Mouse (Mus musculus): Measurements from ENCODE around the gene Fis1. TPM values are rescaled to one million over a fixed set of nuclear protein-coding genes. Genes with fewer than 3 reads are reported as not detected.

Gene Fis1
- polyA plus RNA-seq, 1 experiment = 283 TPM

DNA sequence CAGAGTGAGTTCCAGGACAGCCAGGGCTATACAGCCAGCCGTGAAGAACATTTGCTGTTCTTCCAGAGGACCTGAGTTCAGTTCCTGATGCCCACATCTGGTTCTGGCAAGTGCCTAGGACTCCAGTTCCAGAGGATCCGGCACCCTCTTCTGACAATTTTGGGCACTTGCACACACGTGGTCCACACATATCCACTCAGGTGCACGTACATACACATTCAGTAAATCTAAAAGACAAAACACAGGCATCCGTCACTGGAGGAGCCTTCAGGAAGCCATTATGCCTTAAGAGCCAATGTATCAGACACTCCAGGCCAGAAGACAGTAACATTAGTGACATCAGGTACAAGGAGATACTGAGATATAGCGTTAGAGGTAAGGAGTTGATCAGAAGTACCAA is 2.6 kb upstream of the Fis1 start:
- H3K4me2 ChIP-seq (ENCODE audit: low read depth) = no peak overlapping the region
- H3K79me2 ChIP-seq (ENCODE audit: control insufficient read depth, insufficient read depth) = peaks cover 24% of the 10 kb centered on the region
- no peaks in the 10 kb centered on the region for H3K36me3 ChIP-seq (ENCODE audit: control insufficient read depth, insufficient read depth)
- no peaks in the 10 kb centered on the region for H3K27me3 ChIP-seq (ENCODE audit: control insufficient read depth, insufficient read depth, insufficient read length)
- no peak overlapping the region for H3ac ChIP-seq (ENCODE audit: control insufficient read depth, insufficient read length)
- TF ChIP-seq POLR2AphosphoS2 (IDR thresholded peaks at IDR 0.05; ENCODE audit: insufficient read length, low read depth) = no peak
- no peak for TF ChIP-seq MAX (IDR thresholded peaks at IDR 0.05; ENCODE audit: low read depth)
- TF ChIP-seq USF1 (IDR thresholded peaks at IDR 0.05; ENCODE audit: low read depth) = no peak
- TF ChIP-seq TCF3 (IDR thresholded peaks at IDR 0.05; ENCODE audit: insufficient read length, low read depth) = no peak
- TF ChIP-seq REST (IDR thresholded peaks at IDR 0.05; ENCODE audit: insufficient read depth, insufficient read length) = no peak
- no peak for TF ChIP-seq MYOG (IDR thresholded peaks at IDR 0.05; ENCODE audit: control insufficient read depth in 1 of 3, insufficient read depth in 1 of 3, insufficient read length in 2 of 3, low read depth in 2 of 3)
- no peak for TF ChIP-seq E2F4 (IDR thresholded peaks at IDR 0.05; ENCODE audit: insufficient read depth)
- no peak for TF ChIP-seq POLR2A (IDR thresholded peaks at IDR 0.05; ENCODE audit: insufficient read length, low read depth)
- no peak for TF ChIP-seq SRF (IDR thresholded peaks at IDR 0.05; ENCODE audit: control insufficient read depth, insufficient read length, low read depth)
- no peak for TF ChIP-seq MYOD1 (IDR thresholded peaks at IDR 0.05; ENCODE audit: control insufficient read depth in 1 of 3, insufficient read length in 2 of 3, low read depth in 2 of 3)
- TF ChIP-seq CEBPB (IDR thresholded peaks at IDR 0.05; ENCODE audit: insufficient read depth, poor library complexity, severe bottlenecking) = no peak
- TF ChIP-seq TCF12 (IDR thresholded peaks at IDR 0.05; ENCODE audit: insufficient read depth, poor library complexity, severe bottlenecking) = no peak
- no peak overlapping the region for H3K4me3 ChIP-seq

GRCm38 (mm10) chr5:136952153-136952552 is 922 bp upstream of the Fis1 start:
- Histone ChIP-seq H3K79me2 (ENCODE audit: control insufficient read depth, insufficient read depth) (peaks cover 29% of the 10 kb centered on the region), H3K27me3 (ENCODE audit: control insufficient read depth, insufficient read depth, insufficient read length) (no peaks in the 10 kb centered on the region), H3K4me3 (peak overlapping the region; percentile 78), H3K36me3 (ENCODE audit: control insufficient read depth, insufficient read depth) (no peaks in the 10 kb centered on the region), H3K4me2 (ENCODE audit: low read depth) (peak overlapping the region; percentile 80), H3ac (ENCODE audit: control insufficient read depth, insufficient read length) (no peak overlapping the region)
- TF ChIP-seq TCF3 (IDR thresholded peaks at IDR 0.05; ENCODE audit: insufficient read length, low read depth) (no peak), MAX (IDR thresholded peaks at IDR 0.05; ENCODE audit: low read depth) (no peak), E2F4 (IDR thresholded peaks at IDR 0.05; ENCODE audit: insufficient read depth) (no peak), MYOD1 (IDR thresholded peaks at IDR 0.05; ENCODE audit: control insufficient read depth in 1 of 3, insufficient read length in 2 of 3, low read depth in 2 of 3) (no peak)

- Histone ChIP-seq H3K27me3 (ENCODE audit: control insufficient read depth, insufficient read depth, insufficient read length) (no peaks in the 10 kb centered on the region), H3ac (ENCODE audit: control insufficient read depth, insufficient read length) (peak overlapping the region; percentile 46), H3K36me3 (ENCODE audit: control insufficient read depth, insufficient read depth) (no peaks in the 10 kb centered on the region), H3K4me3 (peak overlapping the region; percentile 78), H3K79me2 (ENCODE audit: control insufficient read depth, insufficient read depth) (peaks cover 29% of the 10 kb centered on the region), H3K4me2 (ENCODE audit: low read depth) (peak overlapping the region; percentile 83)
- no peak for TF ChIP-seq POLR2AphosphoS2 (IDR thresholded peaks at IDR 0.05; ENCODE audit: insufficient read length, low read depth)
- no peak for TF ChIP-seq E2F4 (IDR thresholded peaks at IDR 0.05; ENCODE audit: insufficient read depth)
- no peak for TF ChIP-seq POLR2A (IDR thresholded peaks at IDR 0.05; ENCODE audit: insufficient read length, low read depth)
- no peak for TF ChIP-seq TCF3 (IDR thresholded peaks at IDR 0.05; ENCODE audit: insufficient read length, low read depth)
- TF ChIP-seq USF1 (IDR thresholded peaks at IDR 0.05; ENCODE audit: low read depth) = no peak
- TF ChIP-seq MYOG (IDR thresholded peaks at IDR 0.05; ENCODE audit: control insufficient read depth in 1 of 3, insufficient read depth in 1 of 3, insufficient read length in 2 of 3, low read depth in 2 of 3) = no peak
- TF ChIP-seq REST (IDR thresholded peaks at IDR 0.05; ENCODE audit: insufficient read depth, insufficient read length) = no peak
- no peak for TF ChIP-seq SRF (IDR thresholded peaks at IDR 0.05; ENCODE audit: control insufficient read depth, insufficient read length, low read depth)
- TF ChIP-seq TCF12 (IDR thresholded peaks at IDR 0.05; ENCODE audit: insufficient read depth, poor library complexity, severe bottlenecking) = no peak
- no peak for TF ChIP-seq CEBPB (IDR thresholded peaks at IDR 0.05; ENCODE audit: insufficient read depth, poor library complexity, severe bottlenecking)
- TF ChIP-seq MAX (IDR thresholded peaks at IDR 0.05; ENCODE audit: low read depth) = no peak
- no peak for TF ChIP-seq MYOD1 (IDR thresholded peaks at IDR 0.05; ENCODE audit: control insufficient read depth in 1 of 3, insufficient read length in 2 of 3, low read depth in 2 of 3)
Observed at GRCm38 (mm10) chr5:136953440-136953951, 421 bp downstream of the Fis1 start.

GRCm38 (mm10) chr5:136955622-136956021 is 2.5 kb downstream of the Fis1 start:
- TF ChIP-seq REST (IDR thresholded peaks at IDR 0.05; ENCODE audit: insufficient read depth, insufficient read length) (no peak), TCF12 (IDR thresholded peaks at IDR 0.05; ENCODE audit: insufficient read depth, poor library complexity, severe bottlenecking) (no peak), E2F4 (IDR thresholded peaks at IDR 0.05; ENCODE audit: insufficient read depth) (no peak), POLR2AphosphoS2 (IDR thresholded peaks at IDR 0.05; ENCODE audit: insufficient read length, low read depth) (no peak), USF1 (IDR thresholded peaks at IDR 0.05; ENCODE audit: low read depth) (no peak), MAX (IDR thresholded peaks at IDR 0.05; ENCODE audit: low read depth) (no peak), TCF3 (IDR thresholded peaks at IDR 0.05; ENCODE audit: insufficient read length, low read depth) (no peak), CEBPB (IDR thresholded peaks at IDR 0.05; ENCODE audit: insufficient read depth, poor library complexity, severe bottlenecking) (no peak), MYOG (IDR thresholded peaks at IDR 0.05; ENCODE audit: control insufficient read depth in 1 of 3, insufficient read depth in 1 of 3, insufficient read length in 2 of 3, low read depth in 2 of 3) (no peak), SRF (IDR thresholded peaks at IDR 0.05; ENCODE audit: control insufficient read depth, insufficient read length, low read depth) (no peak), POLR2A (IDR thresholded peaks at IDR 0.05; ENCODE audit: insufficient read length, low read depth) (no peak), MYOD1 (IDR thresholded peaks at IDR 0.05; ENCODE audit: control insufficient read depth in 1 of 3, insufficient read length in 2 of 3, low read depth in 2 of 3) (no peak)
- Histone ChIP-seq H3ac (ENCODE audit: control insufficient read depth, insufficient read length) (no peak overlapping the region), H3K36me3 (ENCODE audit: control insufficient read depth, insufficient read depth) (no peaks in the 10 kb centered on the region), H3K4me2 (ENCODE audit: low read depth) (no peak overlapping the region), H3K79me2 (ENCODE audit: control insufficient read depth, insufficient read depth) (peaks cover 29% of the 10 kb centered on the region), H3K27me3 (ENCODE audit: control insufficient read depth, insufficient read depth, insufficient read length) (no peaks in the 10 kb centered on the region), H3K4me3 (no peak overlapping the region)

- Histone ChIP-seq H3K4me2 (ENCODE audit: low read depth) (no peak overlapping the region), H3ac (ENCODE audit: control insufficient read depth, insufficient read length) (no peak overlapping the region), H3K27me3 (ENCODE audit: control insufficient read depth, insufficient read depth, insufficient read length) (no peaks in the 10 kb centered on the region), H3K4me3 (no peak overlapping the region), H3K36me3 (ENCODE audit: control insufficient read depth, insufficient read depth) (no peaks in the 10 kb centered on the region), H3K79me2 (ENCODE audit: control insufficient read depth, insufficient read depth) (peaks cover 29% of the 10 kb centered on the region)
- no peak for TF ChIP-seq CEBPB (IDR thresholded peaks at IDR 0.05; ENCODE audit: insufficient read depth, poor library complexity, severe bottlenecking)
- TF ChIP-seq MYOD1 (IDR thresholded peaks at IDR 0.05; ENCODE audit: control insufficient read depth in 1 of 3, insufficient read length in 2 of 3, low read depth in 2 of 3) = no peak
- no peak for TF ChIP-seq E2F4 (IDR thresholded peaks at IDR 0.05; ENCODE audit: insufficient read depth)
- no peak for TF ChIP-seq POLR2AphosphoS2 (IDR thresholded peaks at IDR 0.05; ENCODE audit: insufficient read length, low read depth)
Observed at GRCm38 (mm10) chr5:136957250-136957649, 4.2 kb downstream of the Fis1 start.
